Mouse (Mus musculus) heart, embryonic 10.5 days (tissue): ENCODE data around the gene Gpc5. TPM values are rescaled to one million over a fixed set of nuclear protein-coding genes. Genes with fewer than 3 reads are reported as not detected.

Experiments used
- DNase-seq: peaks from one replicate; pipeline ENCODE4 v3.0.0-alpha.2; 2017; ENCODE audit warnings: low spot score
- H3K27ac ChIP-seq: fragments of 300-500 bp; sonication (generic); 2 replicates; pipeline ENCODE4 v1.5.1; 2016; ENCODE audit warnings: mild to moderate bottlenecking
- H3K27me3 ChIP-seq: fragments of 300-500 bp; sonication (generic); 2 replicates; pipeline ENCODE4 v1.6.1; 2016; ENCODE audit warnings: mild to moderate bottlenecking; ENCODE audit not compliant: poor library complexity, insufficient read depth, severe bottlenecking
- H3K36me3 ChIP-seq: fragments of 300-500 bp; sonication (generic); 2 replicates; pipeline ENCODE4 v1.6.1; 2016; ENCODE audit warnings: mild to moderate bottlenecking, moderate library complexity
- H3K4me1 ChIP-seq: fragments of 300-500 bp; sonication (generic); 2 replicates; pipeline ENCODE4 v1.6.1; 2016; ENCODE audit warnings: mild to moderate bottlenecking
- H3K4me3 ChIP-seq: fragments of 300-500 bp; sonication (generic); 2 replicates; pipeline ENCODE4 v1.5.1; 2016; ENCODE audit warnings: mild to moderate bottlenecking, moderate library complexity
- H3K9me3 ChIP-seq: fragments of 300-500 bp; sonication (generic); 2 replicates; pipeline ENCODE4 v1.6.1; 2016; ENCODE audit warnings: mild to moderate bottlenecking, moderate library complexity
- WGBS: fragments of 180-500 bp; shearing (Covaris S2); methylation state at CpG from one replicate; pipeline ENCODE4 v1.1.7; 2016; 5-methylcytosine and 5-hydroxymethylcytosine counted together
- polyA plus RNA-seq: library from polyadenylated mRNA; unstranded; fragments of >200 nt; fragmentation: Nextera tagmentation; extraction: Ambion mirVana; gene quantifications from 2 replicates; pipeline ENCODE4 v1.2.1, GENCODE M21; 2016

The Gpc5 gene
- polyA plus RNA-seq, 1 experiment from 2014 or later, result 0.50 TPM

GRCm38 (mm10) chr14:115070534-115070933, 21.5 kb upstream of the Gpc5 start:
- DNase-seq, result no peak
- no peaks in the 10 kb centered on the region for H3K36me3 ChIP-seq
- H3K27me3 ChIP-seq, result no peaks in the 10 kb centered on the region
- no peaks in the 10 kb centered on the region for H3K4me1 ChIP-seq
- WGBS, result 45% methylated on average over 6 of the region's 6 CpGs
- H3K4me3 ChIP-seq, result no peak overlapping the region
- no peak overlapping the region for H3K27ac ChIP-seq
- H3K9me3 ChIP-seq, result no peaks in the 10 kb centered on the region

GRCm38 (mm10) chr14:115077340-115077739, 14.7 kb upstream of the Gpc5 start:
- 56% methylated on average over 9 of the region's 9 CpGs for WGBS
- no peak for DNase-seq
- no peak overlapping the region for H3K4me3 ChIP-seq
- H3K27me3 ChIP-seq, result no peaks in the 10 kb centered on the region
- no peaks in the 10 kb centered on the region for H3K9me3 ChIP-seq
- H3K27ac ChIP-seq, result no peak overlapping the region
- no peaks in the 10 kb centered on the region for H3K36me3 ChIP-seq
- no peaks in the 10 kb centered on the region; the same call in 1 of the 2 replicates for H3K4me1 ChIP-seq

- no peak overlapping the region for H3K4me3 ChIP-seq
- 84% methylated on average over 7 of the region's 7 CpGs for WGBS
- no peaks in the 10 kb centered on the region; the same call in 1 of the 2 replicates for H3K4me1 ChIP-seq
- H3K27ac ChIP-seq, result no peak overlapping the region
- H3K36me3 ChIP-seq, result no peaks in the 10 kb centered on the region
- no peaks in the 10 kb centered on the region for H3K27me3 ChIP-seq
- no peak for DNase-seq
- no peaks in the 10 kb centered on the region for H3K9me3 ChIP-seq
These were observed 14.0 kb upstream of the Gpc5 start for GRCm38 (mm10) chr14:115078064-115078463.

GRCm38 (mm10) chr14:115081728-115082502, 10.1 kb upstream of the Gpc5 start:
- no peaks in the 10 kb centered on the region; the same call in 1 of the 2 replicates for H3K4me1 ChIP-seq
- no peak for DNase-seq
- no peak overlapping the region for H3K4me3 ChIP-seq
- no peaks in the 10 kb centered on the region for H3K9me3 ChIP-seq
- H3K27me3 ChIP-seq, result no peaks in the 10 kb centered on the region
- H3K36me3 ChIP-seq, result no peaks in the 10 kb centered on the region
- no peak overlapping the region for H3K27ac ChIP-seq
- 88% methylated on average over 12 of the region's 12 CpGs for WGBS

GRCm38 (mm10) chr14:115090516-115090915, 1.5 kb upstream of the Gpc5 start:
- Histone ChIP-seq H3K4me1 (peaks cover 8% of the 10 kb centered on the region; the same call in 1 of the 2 replicates), H3K9me3 (no peaks in the 10 kb centered on the region), H3K4me3 (no peak overlapping the region), H3K36me3 (no peaks in the 10 kb centered on the region), H3K27ac (no peak overlapping the region), H3K27me3 (peaks cover 53% of the 10 kb centered on the region)
- WGBS, result 78% methylated on average over 4 of the region's 4 CpGs
- DNase-seq, result no peak

GRCm38 (mm10) chr14:115092510-115092909, 495 bp downstream of the Gpc5 start:
- Histone ChIP-seq H3K36me3 (no peaks in the 10 kb centered on the region), H3K9me3 (no peaks in the 10 kb centered on the region), H3K27me3 (peaks cover 53% of the 10 kb centered on the region), H3K4me1 (peaks cover 8% of the 10 kb centered on the region; the same call in 1 of the 2 replicates), H3K4me3 (peak overlapping the region; percentile 80), H3K27ac (peak overlapping the region; percentile 47; the same call in 1 of the 2 replicates)
- DNase-seq, result no peak
- under 1% methylated on average over 33 of the region's 33 CpGs for WGBS

- H3K9me3 ChIP-seq, result no peaks in the 10 kb centered on the region
- H3K4me1 ChIP-seq, result peaks cover 8% of the 10 kb centered on the region; the same call in 1 of the 2 replicates
- 20% methylated on average over 6 of the region's 6 CpGs for WGBS
- H3K4me3 ChIP-seq, result peak overlapping the region; percentile 80
- peaks cover 53% of the 10 kb centered on the region for H3K27me3 ChIP-seq
- no peak for DNase-seq
- H3K36me3 ChIP-seq, result no peaks in the 10 kb centered on the region
- H3K27ac ChIP-seq, result 0 out of 2 replicates have a peak overlapping the region, but pooled peaks have one; percentile 47
These were observed 937 bp downstream of the Gpc5 start for GRCm38 (mm10) chr14:115092952-115093351.

GRCm38 (mm10) chr14:115100617-115101299, 8.7 kb downstream of the Gpc5 start:
- 86% methylated on average over 9 of the region's 9 CpGs for WGBS
- no peaks in the 10 kb centered on the region for H3K9me3 ChIP-seq
- H3K4me3 ChIP-seq, result no peak overlapping the region
- no peak for DNase-seq
- no peak overlapping the region for H3K27ac ChIP-seq
- H3K4me1 ChIP-seq, result no peaks in the 10 kb centered on the region
- H3K27me3 ChIP-seq, result no peaks in the 10 kb centered on the region
- H3K36me3 ChIP-seq, result no peaks in the 10 kb centered on the region

- DNase-seq, result no peak
- Histone ChIP-seq H3K36me3 (no peaks in the 10 kb centered on the region), H3K27ac (no peak overlapping the region), H3K27me3 (no peaks in the 10 kb centered on the region), H3K4me1 (peaks cover 3% of the 10 kb centered on the region; the same call in 1 of the 2 replicates), H3K9me3 (no peaks in the 10 kb centered on the region), H3K4me3 (no peak overlapping the region)
These were observed 14.3 kb downstream of the Gpc5 start for GRCm38 (mm10) chr14:115106326-115106725.

GRCm38 (mm10) chr14:115107467-115107866, 15.5 kb downstream of the Gpc5 start:
- Histone ChIP-seq H3K4me1 (peaks cover 3% of the 10 kb centered on the region; the same call in 1 of the 2 replicates), H3K4me3 (no peak overlapping the region), H3K27ac (no peak overlapping the region), H3K27me3 (no peaks in the 10 kb centered on the region), H3K36me3 (no peaks in the 10 kb centered on the region), H3K9me3 (no peaks in the 10 kb centered on the region)
- no peak for DNase-seq
- 69% methylated on average over 2 of the region's 2 CpGs for WGBS

- Histone ChIP-seq H3K27me3 (no peaks in the 10 kb centered on the region), H3K27ac (no peak overlapping the region), H3K4me3 (no peak overlapping the region), H3K4me1 (no peaks in the 10 kb centered on the region), H3K9me3 (no peaks in the 10 kb centered on the region), H3K36me3 (no peaks in the 10 kb centered on the region)
- 85% methylated on average over 9 of the region's 9 CpGs for WGBS
- no peak for DNase-seq
These were observed 26.6 kb downstream of the Gpc5 start for GRCm38 (mm10) chr14:115118626-115119025.

GRCm38 (mm10) chr14:115148821-115149220, 56.8 kb downstream of the Gpc5 start:
- H3K4me1 ChIP-seq, result no peaks in the 10 kb centered on the region
- no peak overlapping the region for H3K4me3 ChIP-seq
- no peak overlapping the region for H3K27ac ChIP-seq
- no peak for DNase-seq
- H3K36me3 ChIP-seq, result no peaks in the 10 kb centered on the region
- no peaks in the 10 kb centered on the region for H3K27me3 ChIP-seq
- WGBS, result 82% methylated on average over 3 of the region's 3 CpGs
- no peaks in the 10 kb centered on the region for H3K9me3 ChIP-seq

- WGBS, result 76% methylated on average over 4 of the region's 4 CpGs
- H3K9me3 ChIP-seq, result no peaks in the 10 kb centered on the region
These were observed 64.6 kb downstream of the Gpc5 start for GRCm38 (mm10) chr14:115156597-115156996.

More at GRCm38 (mm10) chr14:115156597-115156996, 64.6 kb downstream of the Gpc5 start:
- Histone ChIP-seq H3K36me3 (no peaks in the 10 kb centered on the region), H3K4me3 (no peak overlapping the region), H3K4me1 (no peaks in the 10 kb centered on the region), H3K27ac (no peak overlapping the region), H3K27me3 (no peaks in the 10 kb centered on the region)
- no peak for DNase-seq
